Mouse (Mus musculus): ENCODE results near the gene Pam16.

- TF ChIP-seq CTCF (IDR thresholded peaks at IDR 0.05; ENCODE audit: low read depth) (no peak), EP300 (IDR thresholded peaks at IDR 0.05; ENCODE audit: low read depth) (no peak)
Observed at GRCm38 (mm10) chr16:4649211-4649610, 24.4 kb upstream of the Pam16 start.

All from liver, postnatal 0 days (tissue).